Mouse (Mus musculus): ENCODE data around the gene Arg2.
"Not testable (repeated sequence)": the region's sequence is repeated elsewhere in the genome, so short reads cannot be mapped to it uniquely, and the experiment has no call there.

Arg2 gene

DNA sequence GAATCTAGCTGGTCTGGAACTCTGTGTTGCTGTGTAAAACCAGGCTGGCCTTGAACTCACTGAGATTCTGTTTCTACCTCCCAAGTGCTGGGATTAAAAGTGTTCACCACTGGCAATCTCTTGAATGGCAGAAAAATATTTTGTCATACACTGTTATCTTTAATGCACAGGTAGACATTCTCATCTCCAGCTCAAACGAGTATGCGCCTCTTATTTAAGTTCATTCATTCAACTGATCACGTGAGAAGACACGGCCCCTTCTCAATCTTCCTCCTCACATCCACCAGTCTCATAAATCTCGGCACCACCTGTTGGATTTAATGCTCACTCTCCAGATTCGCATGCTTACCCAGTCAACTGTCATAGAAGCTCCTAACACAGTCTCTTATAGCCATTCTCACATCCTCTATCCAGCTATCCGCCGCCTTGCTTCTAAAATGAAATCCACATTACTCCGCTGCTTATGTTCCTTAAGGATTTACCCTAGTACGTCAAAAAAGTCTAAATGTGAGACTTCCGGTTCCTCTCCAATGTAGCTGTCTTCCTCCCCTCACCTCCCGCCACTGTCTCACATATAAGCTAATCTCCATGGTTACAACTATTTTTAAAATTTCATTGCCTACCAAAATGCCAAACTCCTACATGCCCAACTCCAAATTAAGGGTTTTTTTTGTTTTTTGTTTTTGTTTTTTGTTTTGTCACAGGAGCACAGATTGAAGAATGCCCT lies 40.9 kb downstream of the Arg2 start:
- no peak for DNase-seq

DNA sequence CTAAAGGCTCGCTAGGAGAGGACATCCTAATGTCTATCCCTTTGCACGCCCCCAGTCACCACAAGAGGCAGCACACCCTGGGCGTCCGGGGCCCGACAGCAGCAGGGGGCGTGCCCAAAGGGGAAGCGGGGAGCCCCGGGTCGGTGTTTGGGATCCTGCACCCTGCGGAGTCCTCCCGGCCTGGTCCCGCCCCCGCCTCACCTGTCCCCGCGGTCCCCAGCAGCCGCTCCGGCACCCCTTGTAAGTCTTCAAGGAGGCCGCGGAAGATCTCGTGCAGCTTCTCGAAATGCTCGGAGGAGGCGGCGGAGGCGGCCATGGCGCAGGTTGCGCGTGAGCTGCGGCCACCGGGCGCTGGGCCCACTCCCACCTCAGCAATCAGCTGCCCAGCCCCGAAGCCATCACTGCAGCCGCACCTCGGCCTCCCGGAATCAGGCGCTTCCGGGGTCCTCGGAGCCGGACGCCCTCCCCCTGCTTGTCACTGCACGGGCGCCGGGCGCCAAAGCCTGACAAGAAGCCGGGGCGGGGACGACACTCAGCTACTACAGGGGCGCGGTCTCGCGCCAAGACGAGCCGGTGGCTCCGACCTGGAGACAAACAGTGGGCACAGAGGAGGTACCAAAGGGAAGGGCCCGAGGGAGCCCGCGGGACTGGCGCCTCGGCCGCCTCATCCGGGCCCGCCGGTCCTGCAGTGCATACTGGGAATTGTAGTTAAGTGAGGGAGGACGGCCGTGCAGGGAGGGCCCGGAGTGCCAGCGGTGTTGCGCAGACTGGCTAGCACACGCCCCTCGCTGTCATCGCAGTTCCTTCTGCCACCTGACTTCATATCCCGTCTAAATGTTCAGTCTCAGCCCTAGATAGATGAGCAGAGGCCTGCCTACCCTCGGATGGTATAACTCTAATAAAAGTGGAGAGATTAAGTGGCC lies 41.7 kb downstream of the Arg2 start, which contains the start of gene Vti1b:
Gene Vti1b, minus strand, starts transcription at position 649 of the 923 bp plus-strand sequence.
- DNase-seq = peak; percentile 93

GRCm38 (mm10) chr12:79173721-79174120 lies 43.1 kb downstream of the Arg2 start:
- DNase-seq = no peak

GRCm38 (mm10) chr12:79175998-79176397 lies 45.4 kb downstream of the Arg2 start:
- DNase-seq = no peak

- DNase-seq = not testable (repeated sequence)
These were observed 54.6 kb downstream of the Arg2 start for GRCm38 (mm10) chr12:79185160-79185559.

- peak; percentile 77 for DNase-seq
These were observed 60.5 kb downstream of the Arg2 start for GRCm38 (mm10) chr12:79190931-79191673.

DNA sequence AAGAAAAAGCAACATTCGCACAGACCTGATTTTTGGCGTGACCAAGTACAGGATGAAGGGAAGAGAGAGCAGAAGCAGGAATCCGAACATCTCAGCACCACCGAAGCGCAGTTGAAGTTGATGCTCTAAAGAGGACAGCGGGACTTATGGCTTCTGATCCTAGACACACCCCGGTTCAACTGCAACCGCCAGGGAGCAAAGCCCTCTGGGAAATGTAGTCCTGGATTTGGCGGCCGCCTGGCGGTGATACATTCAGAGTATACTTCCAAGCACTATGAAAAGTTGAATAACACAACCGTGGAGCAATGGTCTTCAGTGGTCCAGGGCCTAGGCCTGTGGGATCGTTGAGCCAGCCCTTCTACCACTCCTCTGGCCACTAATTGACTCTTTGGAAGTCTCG lies 61.1 kb downstream of the Arg2 start:
- peak; percentile 75 for DNase-seq

DNA sequence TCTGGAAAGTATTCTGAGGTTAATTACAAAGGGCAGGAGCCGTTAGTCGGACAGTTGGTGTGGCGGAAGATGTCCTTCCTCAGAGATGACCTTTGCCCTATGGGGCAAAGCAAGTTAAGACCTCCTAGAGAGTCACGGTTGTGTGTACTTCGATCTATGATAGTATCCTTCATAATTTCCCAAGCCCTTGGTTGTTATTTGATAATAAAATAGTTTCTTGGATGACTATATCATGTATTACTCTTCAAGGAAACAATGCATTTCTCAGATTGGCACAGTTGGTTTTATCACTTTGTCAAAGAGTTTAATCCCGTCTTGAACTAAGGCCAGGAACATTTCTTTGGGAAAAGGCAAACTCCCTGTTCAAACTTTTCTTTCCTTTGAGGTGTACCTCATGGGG lies 61.6 kb downstream of the Arg2 start, which contains the start of gene Rdh11:
Gene Rdh11, minus strand, starts transcription at position 101 of the 400 bp plus-strand sequence.
- no peak for DNase-seq

DNA sequence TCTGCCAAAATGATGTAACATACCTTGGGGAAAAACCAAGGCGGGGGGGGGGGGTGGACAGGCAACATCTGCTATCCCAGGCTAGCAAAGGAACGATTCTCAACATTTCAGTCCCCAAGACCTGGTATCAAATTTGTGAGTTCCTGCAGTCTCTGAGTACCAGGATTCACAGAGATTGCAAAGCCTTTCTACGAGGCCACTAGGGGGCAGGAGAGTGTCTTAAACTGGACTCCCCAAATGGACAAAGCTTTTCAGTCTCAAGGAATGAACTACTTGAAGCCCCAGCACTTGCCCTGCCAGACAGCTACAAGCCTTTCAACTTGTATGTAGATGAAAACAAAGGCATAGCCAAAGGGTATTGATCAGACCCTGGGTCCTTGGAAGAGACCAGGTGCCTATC lies 62.9 kb downstream of the Arg2 start:
- DNase-seq = peak; percentile 70

GRCm38 (mm10) chr12:79197105-79197504 lies 66.5 kb downstream of the Arg2 start:
- DNase-seq = peak; percentile 71

DNA sequence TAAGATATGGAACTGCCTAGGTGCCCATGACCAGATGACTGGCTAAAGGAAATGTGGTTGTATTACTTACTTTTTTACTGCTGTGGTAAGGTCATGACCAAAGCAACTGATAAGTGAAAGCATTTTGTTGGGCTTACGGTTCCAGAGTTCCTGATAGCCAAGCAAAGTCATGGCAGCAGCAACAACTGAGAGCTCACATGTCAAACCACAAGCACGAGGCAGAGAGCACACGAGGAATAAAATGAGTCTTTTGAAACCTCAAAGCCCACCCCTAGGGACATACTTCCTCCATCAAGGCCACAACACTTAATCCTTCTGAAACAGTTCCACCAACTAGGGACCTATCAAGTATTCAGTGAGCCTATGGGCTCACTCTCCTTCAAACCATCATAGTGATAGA lies 71.3 kb downstream of the Arg2 start:
- DNase-seq = no peak
